Mouse (Mus musculus) induced T-regulatory cell, adult 2 months (primary cell): Measurements from ENCODE around the gene Safb2.

Source experiments
- DNase-seq: peaks from one replicate; pipeline ENCODE4 v3.0.0-alpha.2; 2012; ENCODE audit warnings: low read depth

The Safb2 gene

GRCm38 (mm10) chr17:56609452-56610171 lies 25.2 kb upstream of the Safb2 start, which contains the start of gene 2410015M20Rik:
TSS of gene 2410015M20Rik (minus strand) at chr17:56609771.
- DNase-seq, result peak; percentile 97

GRCm38 (mm10) chr17:56608699-56609098 lies 24.3 kb upstream of the Safb2 start:
- DNase-seq, result peak; percentile 41

GRCm38 (mm10) chr17:56607521-56608062 lies 23.2 kb upstream of the Safb2 start:
- DNase-seq, result no peak

GRCm38 (mm10) chr17:56605431-56605830 lies 21.0 kb upstream of the Safb2 start:
- no peak for DNase-seq

- no peak for DNase-seq
Observed at GRCm38 (mm10) chr17:56604422-56604821, 20.0 kb upstream of the Safb2 start.

- no peak for DNase-seq
Observed at GRCm38 (mm10) chr17:56604070-56604380, 19.6 kb upstream of the Safb2 start.

GRCm38 (mm10) chr17:56603186-56604069 lies 19.0 kb upstream of the Safb2 start:
- no peak for DNase-seq

GRCm38 (mm10) chr17:56593527-56594271 lies 9.3 kb upstream of the Safb2 start:
- DNase-seq, result no peak

GRCm38 (mm10) chr17:56592553-56592952 lies 8.2 kb upstream of the Safb2 start:
- no peak for DNase-seq

GRCm38 (mm10) chr17:56588921-56589320 lies 4.5 kb upstream of the Safb2 start:
- no peak for DNase-seq

- no peak for DNase-seq
Observed at GRCm38 (mm10) chr17:56587773-56588172, 3.4 kb upstream of the Safb2 start.

- peak; percentile 74 for DNase-seq
Observed at GRCm38 (mm10) chr17:56585171-56585821, 911 bp upstream of the Safb2 start.

GRCm38 (mm10) chr17:56583611-56584256 lies 651 bp downstream of the Safb2 start:
- peak; percentile 54 for DNase-seq

- DNase-seq, result no peak
Observed at GRCm38 (mm10) chr17:56583071-56583470, 1.3 kb downstream of the Safb2 start.

- no peak for DNase-seq
Observed at GRCm38 (mm10) chr17:56572939-56573338, 11.4 kb downstream of the Safb2 start.

GRCm38 (mm10) chr17:56572154-56572553 lies 12.2 kb downstream of the Safb2 start:
- no peak for DNase-seq

- no peak for DNase-seq
Observed at GRCm38 (mm10) chr17:56570287-56570686, 14.1 kb downstream of the Safb2 start.

GRCm38 (mm10) chr17:56567370-56567769 lies 17.0 kb downstream of the Safb2 start:
- no peak for DNase-seq

- DNase-seq, result no peak
Observed at GRCm38 (mm10) chr17:56566918-56567317, 17.5 kb downstream of the Safb2 start.

- no peak for DNase-seq
Observed at GRCm38 (mm10) chr17:56566293-56566692, 18.1 kb downstream of the Safb2 start.

GRCm38 (mm10) chr17:56561866-56562265 lies 22.5 kb downstream of the Safb2 start:
- DNase-seq, result no peak
